Comparison of ENCODE assay signal across 14 mouse cellular contexts in the genomic region with DNA sequence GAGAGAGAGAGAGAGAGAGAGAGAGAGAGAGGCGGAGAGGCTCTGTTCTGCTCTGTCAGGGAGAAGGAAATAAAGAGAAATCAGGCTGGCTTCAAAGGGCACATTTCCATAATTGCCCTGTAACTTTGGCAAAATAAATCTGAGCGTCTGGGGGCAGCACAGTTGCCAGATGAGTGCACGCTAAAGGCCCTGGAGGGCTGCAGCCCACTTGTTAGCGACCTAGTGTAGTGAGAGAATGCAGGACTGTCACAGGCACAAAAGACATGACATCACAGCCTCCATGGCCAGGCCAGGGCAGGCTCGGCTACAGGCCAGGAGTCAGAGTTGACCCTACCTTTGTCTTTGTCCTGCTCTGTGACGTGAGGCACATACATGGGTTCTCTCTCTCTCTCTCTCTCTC. TPM values are rescaled to one million over a fixed set of nuclear protein-coding genes. Genes with fewer than 3 reads are reported as not detected.
DNase-seq lines count a peak whose midpoint lies in the region; ATAC-seq lines count a peak whose summit lies in the region.
"Had no signal": no experiment of that assay in that cellular context is flagged by ENCODE, and none has a peak within 500 bp of the region (broad histone marks: within the 10 kb centered on the region; RNA-seq: fewer than 3 reads in every experiment).

No protein-coding gene starts in this region.

- no peak overlapping the region for H3K4me2 ChIP-seq in forebrain, embryonic 11.5 days (ENCODE audit: low read depth, low read length, severe bottlenecking)
- no peak overlapping the region for H3K4me2 ChIP-seq in hindbrain, embryonic 14.5 days (replicated peaks)
- no peak overlapping the region for H3K4me2 ChIP-seq in midbrain, embryonic 16.5 days (ENCODE audit: low read length)
- H3K4me2 ChIP-seq: limb, embryonic 12.5 days; neural tube, embryonic 13.5 days had no signal

- no peak overlapping the region for H3K4me3 ChIP-seq in forebrain, embryonic 11.5 days (ENCODE audit: low read depth, low read length)
- no peak overlapping the region for H3K4me3 ChIP-seq in hindbrain, embryonic 14.5 days (replicated peaks; ENCODE audit: low read length)
- no peak overlapping the region for H3K4me3 ChIP-seq in midbrain, embryonic 16.5 days (ENCODE audit: low read depth, low read length)
- H3K4me3 ChIP-seq: limb, embryonic 12.5 days; neural tube, embryonic 13.5 days had no signal

- H3K9ac ChIP-seq in forebrain, embryonic 11.5 days (ENCODE audit: low read length) = no peak overlapping the region
- no peak overlapping the region for H3K9ac ChIP-seq in hindbrain, embryonic 14.5 days
- H3K9ac ChIP-seq in midbrain, embryonic 16.5 days (ENCODE audit: low read depth, low read length) = no peak overlapping the region
- H3K9ac ChIP-seq: limb, embryonic 12.5 days; neural tube, embryonic 13.5 days had no signal

- H3K4me1 ChIP-seq in forebrain, embryonic 11.5 days (replicated peaks; ENCODE audit: control insufficient read depth, insufficient read depth, low read length) = peaks cover 5% of the 10 kb centered on the region; the same call in 1 of the 2 replicates
- peaks cover 8% of the 10 kb centered on the region; the same call in 1 of the 2 replicates for H3K4me1 ChIP-seq in hindbrain, embryonic 14.5 days (replicated peaks; ENCODE audit: control insufficient read depth, insufficient read depth, low read length)
- H3K4me1 ChIP-seq in midbrain, embryonic 16.5 days (ENCODE audit: control insufficient read depth, insufficient read depth, low read length) = peaks cover 2% of the 10 kb centered on the region

- H3K27ac ChIP-seq in forebrain, embryonic 11.5 days (ENCODE audit: low read depth, low read length) = no peak overlapping the region
- H3K27ac ChIP-seq in hindbrain, embryonic 14.5 days = no peak overlapping the region
- H3K27ac ChIP-seq in midbrain, embryonic 16.5 days (ENCODE audit: low read length) = no peak overlapping the region
- H3K27ac ChIP-seq: limb, embryonic 12.5 days; neural tube, embryonic 13.5 days had no signal

- H3K27me3 ChIP-seq in forebrain, embryonic 11.5 days (ENCODE audit: control insufficient read depth, insufficient read depth, low read length) = peaks cover 43% of the 10 kb centered on the region
- peaks cover 32% of the 10 kb centered on the region for H3K27me3 ChIP-seq in hindbrain, embryonic 14.5 days (ENCODE audit: control insufficient read depth, insufficient read depth, low read length)
- peaks cover 18% of the 10 kb centered on the region for H3K27me3 ChIP-seq in midbrain, embryonic 16.5 days (ENCODE audit: control insufficient read depth, insufficient read depth, low read depth, low read length)

- no peaks in the 10 kb centered on the region for H3K36me3 ChIP-seq in forebrain, embryonic 11.5 days (ENCODE audit: control insufficient read depth, insufficient read depth, low read length)
- H3K36me3 ChIP-seq in hindbrain, embryonic 14.5 days (replicated peaks; ENCODE audit: control insufficient read depth, insufficient read depth) = no peaks in the 10 kb centered on the region
- H3K36me3 ChIP-seq in midbrain, embryonic 16.5 days (ENCODE audit: control insufficient read depth, insufficient read depth, low read length) = no peaks in the 10 kb centered on the region
- H3K36me3 ChIP-seq: limb, embryonic 12.5 days; neural tube, embryonic 13.5 days had no signal

- DNase-seq in heart, adult 11 months = peak; percentile 52
- no peak for DNase-seq in heart, postnatal 10 days
- no peak for DNase-seq in forebrain, embryonic 11.5 days (ENCODE audit: low spot score)
- peak; percentile 51 for DNase-seq in hindbrain, embryonic 14.5 days (ENCODE audit: low spot score)
- no peak for DNase-seq in adrenal gland, postnatal 25 days
- DNase-seq in lung, postnatal 4 days = no peak
- DNase-seq in heart, adult 8-10 months (ENCODE audit: low spot score) = no peak
- DNase-seq: cerebellum, adult 11 months; lung, adult 18-20 months; thymus, postnatal 14 days had no signal

- 0 out of 2 replicates have a peak, but pooled peaks have one; percentile 42 for ATAC-seq in forebrain, embryonic 11.5 days (replicated peaks; ENCODE audit: low FRiP score)
- ATAC-seq in hindbrain, embryonic 14.5 days (ENCODE audit: low FRiP score) = peak; percentile 47; the same call in 1 of the 2 replicates
- peak; percentile 43; the same call in 1 of the 2 replicates for ATAC-seq in midbrain, embryonic 16.5 days

- intact Hi-C loops in heart, postnatal 10 days (cut with DNase I) = no loop called here

- WGBS in forebrain, embryonic 11.5 days = 11% methylated on average over 6 of the region's 6 CpGs
- 15% methylated on average over 6 of the region's 6 CpGs for WGBS in hindbrain, embryonic 14.5 days
- 11% methylated on average over 6 of the region's 6 CpGs for WGBS in midbrain, embryonic 16.5 days

- no peaks in the 10 kb centered on the region for H3K9me3 ChIP-seq in forebrain, embryonic 11.5 days (ENCODE audit: control insufficient read depth, low read length)
- no peaks in the 10 kb centered on the region for H3K9me3 ChIP-seq in hindbrain, embryonic 14.5 days (ENCODE audit: control insufficient read depth, low read length)
- H3K9me3 ChIP-seq in midbrain, embryonic 16.5 days (replicated peaks; ENCODE audit: control insufficient read depth, low read length, poor library complexity, severe bottlenecking) = no peaks in the 10 kb centered on the region
- H3K9me3 ChIP-seq: limb, embryonic 12.5 days; neural tube, embryonic 13.5 days had no signal

RNA-seq across cellular contexts. Expression of a gene that starts 8.0 kb away (rescaled TPM):
- 10 to 100 TPM; 33.8 to 44.3 TPM for total RNA-seq in heart, postnatal 10 days (2021)
- polyA plus RNA-seq in forebrain, embryonic 11.5 days (2014; fragmentation: Nextera tagmentation; extraction: Ambion mirVana) = 11.4 and 14.7 TPM in 2 replicates
- polyA plus RNA-seq in hindbrain, embryonic 14.5 days (2014; fragmentation: Nextera tagmentation; extraction: Ambion mirVana) = 10.4 and 12.9 TPM in 2 replicates
- 16.2 and 16.9 TPM in 2 replicates for polyA plus RNA-seq in midbrain, embryonic 16.5 days (2015; fragmentation: Nextera tagmentation; extraction: Ambion mirVana)
- total RNA-seq in adrenal gland, postnatal 25 days (2021) = 9.2 and 10.8 TPM in 2 replicates
- 10 to 100 TPM; 26.0 to 49.4 (median 32.2) TPM for total RNA-seq in heart, adult 8-10 months (2022)
- total RNA-seq: common myeloid progenitor, adult 5-6 weeks had no signal

Comparison
In these comparisons a context has a peak if more than half of its experiments do, and no peak if none do; other contexts are left out.
1. DNase-seq: peak in heart, adult 11 months (single experiment) and hindbrain, embryonic 14.5 days (single experiment); none in heart, postnatal 10 days (0 of 2), forebrain, embryonic 11.5 days (single experiment), adrenal gland, postnatal 25 days (single experiment), lung, postnatal 4 days (0 of 2) and heart, adult 8-10 months (single experiment).
2. Peak in every context shown above with its lines, with median percentiles within 50 percentile points of each other: ATAC-seq.